Mouse (Mus musculus): ENCODE results near the gene Bora. TPM values are rescaled to one million over a fixed set of nuclear protein-coding genes. Genes with fewer than 3 reads are reported as not detected.

The Bora gene
- polyA plus RNA-seq, 1 experiment from 2014 or later = 38.9 TPM

- H3K4me1 ChIP-seq (ENCODE audit: control insufficient read depth in 2 of 2, insufficient read depth in 2 of 2, low read length in 2 of 2) = peaks cover 14 to 34% of the 10 kb centered on the region in 2 experiments
- peak overlapping the region in 1 of 2 experiments; percentile 99; a peak in 2 of 4 replicates for H3K4me3 ChIP-seq (ENCODE audit: control insufficient read depth in 1 of 2, insufficient read depth in 1 of 2, low read depth in 1 of 2, low read length in 2 of 2)
- no peaks in the 10 kb centered on the region for H3K9me3 ChIP-seq (ENCODE audit: control insufficient read depth, low read length)
- peaks cover 15% of the 10 kb centered on the region for H3K36me3 ChIP-seq (ENCODE audit: control insufficient read depth, insufficient read depth, low read length)
- peak overlapping the region; percentile 98 for H3K9ac ChIP-seq (ENCODE audit: low read length)
- H3K27me3 ChIP-seq (ENCODE audit: control insufficient read depth, insufficient read depth, low read length) = no peaks in the 10 kb centered on the region
- no peak for ATAC-seq (ENCODE audit: insufficient number of reproducible peaks, insufficient read depth, low FRiP score, low read depth)
- peak overlapping the region; percentile 70 for H3K4me2 ChIP-seq (ENCODE audit: low read length)
- 37% methylated on average over 10 of the region's 10 CpGs for WGBS
- H3K27ac ChIP-seq (replicated peaks in 1 of 2; ENCODE audit: control insufficient read depth in 1 of 2, insufficient read depth in 1 of 2, low read depth in 2 of 2, low read length in 2 of 2) = no peak overlapping the region
Measured at GRCm38 (mm10) chr14:99044096-99044495, 1.9 kb upstream of the Bora start.

GRCm38 (mm10) chr14:99044718-99045117, 1.3 kb upstream of the Bora start:
- H3K27ac ChIP-seq (replicated peaks in 1 of 2; ENCODE audit: control insufficient read depth in 1 of 2, insufficient read depth in 1 of 2, low read depth in 2 of 2, low read length in 2 of 2) = no peak overlapping the region

GRCm38 (mm10) chr14:99045378-99046030, 518 bp upstream of the Bora start:
- no peaks in the 10 kb centered on the region for H3K27me3 ChIP-seq (ENCODE audit: control insufficient read depth, insufficient read depth, low read length)
- H3K4me3 ChIP-seq (ENCODE audit: control insufficient read depth in 1 of 2, insufficient read depth in 1 of 2, low read depth in 1 of 2, low read length in 2 of 2) = peak overlapping the region; percentile 97 to 99
- H3K9me3 ChIP-seq (ENCODE audit: control insufficient read depth, low read length) = no peaks in the 10 kb centered on the region
- ATAC-seq (ENCODE audit: insufficient number of reproducible peaks, insufficient read depth, low FRiP score, low read depth) = peak; percentile 7
- peak overlapping the region; percentile 98 for H3K9ac ChIP-seq (ENCODE audit: low read length)
- peaks cover 14% of the 10 kb centered on the region for H3K36me3 ChIP-seq (ENCODE audit: control insufficient read depth, insufficient read depth, low read length)
- H3K27ac ChIP-seq (replicated peaks in 1 of 2; ENCODE audit: control insufficient read depth in 1 of 2, insufficient read depth in 1 of 2, low read depth in 2 of 2, low read length in 2 of 2) = peak overlapping the region; percentile 82 to 94
- peaks cover 14 to 32% of the 10 kb centered on the region in 2 experiments for H3K4me1 ChIP-seq (ENCODE audit: control insufficient read depth in 2 of 2, insufficient read depth in 2 of 2, low read length in 2 of 2)
- H3K4me2 ChIP-seq (ENCODE audit: low read length) = peak overlapping the region; percentile 70
- under 1% methylated on average over 63 of the region's 70 CpGs for WGBS

More at GRCm38 (mm10) chr14:99044718-99045117, 1.3 kb upstream of the Bora start:
- Histone ChIP-seq H3K9me3 (ENCODE audit: control insufficient read depth, low read length) (no peaks in the 10 kb centered on the region), H3K4me1 (ENCODE audit: control insufficient read depth in 2 of 2, insufficient read depth in 2 of 2, low read length in 2 of 2) (peaks cover 14 to 34% of the 10 kb centered on the region in 2 experiments), H3K27me3 (ENCODE audit: control insufficient read depth, insufficient read depth, low read length) (no peaks in the 10 kb centered on the region), H3K4me2 (ENCODE audit: low read length) (peak overlapping the region; percentile 70), H3K36me3 (ENCODE audit: control insufficient read depth, insufficient read depth, low read length) (peaks cover 13% of the 10 kb centered on the region; the same call in 1 of the 2 replicates), H3K4me3 (ENCODE audit: control insufficient read depth in 1 of 2, insufficient read depth in 1 of 2, low read depth in 1 of 2, low read length in 2 of 2) (peak overlapping the region; percentile 97 to 99), H3K9ac (ENCODE audit: low read length) (peak overlapping the region; percentile 98)
- 5% methylated on average over 5 of the region's 5 CpGs for whole genome bisulfite sequencing
- no peak for ATAC-seq (ENCODE audit: insufficient number of reproducible peaks, insufficient read depth, low FRiP score, low read depth)

- H3K36me3 ChIP-seq (ENCODE audit: control insufficient read depth, insufficient read depth, low read length) = peaks cover 24% of the 10 kb centered on the region
- H3K4me1 ChIP-seq (ENCODE audit: control insufficient read depth in 2 of 2, insufficient read depth in 2 of 2, low read length in 2 of 2) = peaks cover 11 to 22% of the 10 kb centered on the region in 2 experiments
- peak overlapping the region; percentile 98 for H3K9ac ChIP-seq (ENCODE audit: low read length)
- WGBS = under 1% methylated on average over 15 of the region's 15 CpGs
- peak overlapping the region; percentile 47 to 94 for H3K27ac ChIP-seq (replicated peaks in 1 of 2; ENCODE audit: control insufficient read depth in 1 of 2, insufficient read depth in 1 of 2, low read depth in 2 of 2, low read length in 2 of 2)
- no peaks in the 10 kb centered on the region for H3K9me3 ChIP-seq (ENCODE audit: control insufficient read depth, low read length)
- H3K27me3 ChIP-seq (ENCODE audit: control insufficient read depth, insufficient read depth, low read length) = no peaks in the 10 kb centered on the region
- ATAC-seq (ENCODE audit: insufficient number of reproducible peaks, insufficient read depth, low FRiP score, low read depth) = no peak
- peak overlapping the region; percentile 97 to 99 for H3K4me3 ChIP-seq (ENCODE audit: control insufficient read depth in 1 of 2, insufficient read depth in 1 of 2, low read depth in 1 of 2, low read length in 2 of 2)
- peak overlapping the region; percentile 72 for H3K4me2 ChIP-seq (ENCODE audit: low read length)
Measured at GRCm38 (mm10) chr14:99046782-99047181, 760 bp downstream of the Bora start.

GRCm38 (mm10) chr14:99058959-99059586, 13.1 kb downstream of the Bora start:
- WGBS = 85% methylated on average over 7 of the region's 7 CpGs
- ATAC-seq (ENCODE audit: insufficient number of reproducible peaks, insufficient read depth, low FRiP score, low read depth) = peak; percentile 31; the same call in 1 of the 2 replicates
- Histone ChIP-seq H3K27ac (replicated peaks in 1 of 2; ENCODE audit: control insufficient read depth in 1 of 2, insufficient read depth in 1 of 2, low read depth in 2 of 2, low read length in 2 of 2) (no peak overlapping the region), H3K4me2 (ENCODE audit: low read length) (no peak overlapping the region), H3K36me3 (ENCODE audit: control insufficient read depth, insufficient read depth, low read length) (peaks cover 68% of the 10 kb centered on the region), H3K9me3 (ENCODE audit: control insufficient read depth, low read length) (no peaks in the 10 kb centered on the region), H3K27me3 (ENCODE audit: control insufficient read depth, insufficient read depth, low read length) (no peaks in the 10 kb centered on the region), H3K4me3 (ENCODE audit: control insufficient read depth in 1 of 2, insufficient read depth in 1 of 2, low read depth in 1 of 2, low read length in 2 of 2) (no peak overlapping the region), H3K9ac (ENCODE audit: low read length) (no peak overlapping the region), H3K4me1 (ENCODE audit: control insufficient read depth in 2 of 2, insufficient read depth in 2 of 2, low read length in 2 of 2) (no peaks in the 10 kb centered on the region)

GRCm38 (mm10) chr14:99060616-99061015, 14.6 kb downstream of the Bora start:
- Histone ChIP-seq H3K27ac (replicated peaks in 1 of 2; ENCODE audit: control insufficient read depth in 1 of 2, insufficient read depth in 1 of 2, low read depth in 2 of 2, low read length in 2 of 2) (no peak overlapping the region), H3K4me2 (ENCODE audit: low read length) (no peak overlapping the region), H3K9ac (ENCODE audit: low read length) (no peak overlapping the region), H3K4me1 (ENCODE audit: control insufficient read depth in 2 of 2, insufficient read depth in 2 of 2, low read length in 2 of 2) (no peaks in the 10 kb centered on the region), H3K9me3 (ENCODE audit: control insufficient read depth, low read length) (no peaks in the 10 kb centered on the region), H3K4me3 (ENCODE audit: control insufficient read depth in 1 of 2, insufficient read depth in 1 of 2, low read depth in 1 of 2, low read length in 2 of 2) (no peak overlapping the region), H3K27me3 (ENCODE audit: control insufficient read depth, insufficient read depth, low read length) (no peaks in the 10 kb centered on the region), H3K36me3 (ENCODE audit: control insufficient read depth, insufficient read depth, low read length) (peaks cover 65% of the 10 kb centered on the region)
- WGBS = 85% methylated on average over 12 of the region's 12 CpGs
- no peak for ATAC-seq (ENCODE audit: insufficient number of reproducible peaks, insufficient read depth, low FRiP score, low read depth)

- Histone ChIP-seq H3K4me3 (ENCODE audit: control insufficient read depth in 1 of 2, insufficient read depth in 1 of 2, low read depth in 1 of 2, low read length in 2 of 2) (no peak overlapping the region), H3K9me3 (ENCODE audit: control insufficient read depth, low read length) (no peaks in the 10 kb centered on the region), H3K27me3 (ENCODE audit: control insufficient read depth, insufficient read depth, low read length) (no peaks in the 10 kb centered on the region), H3K27ac (replicated peaks in 1 of 2; ENCODE audit: control insufficient read depth in 1 of 2, insufficient read depth in 1 of 2, low read depth in 2 of 2, low read length in 2 of 2) (no peak overlapping the region), H3K4me2 (ENCODE audit: low read length) (no peak overlapping the region), H3K9ac (ENCODE audit: low read length) (no peak overlapping the region), H3K4me1 (ENCODE audit: control insufficient read depth in 2 of 2, insufficient read depth in 2 of 2, low read length in 2 of 2) (no peaks in the 10 kb centered on the region), H3K36me3 (ENCODE audit: control insufficient read depth, insufficient read depth, low read length) (peaks cover 66% of the 10 kb centered on the region)
- 92% methylated on average over 2 of the region's 2 CpGs for WGBS
- ATAC-seq (ENCODE audit: insufficient number of reproducible peaks, insufficient read depth, low FRiP score, low read depth) = no peak
Measured at GRCm38 (mm10) chr14:99063091-99063490, 17.1 kb downstream of the Bora start.

Data from heart, embryonic 14.5 days (tissue).